Mouse (Mus musculus) forebrain, embryonic 11.5 days (tissue): ENCODE results near the gene Tomm40l. TPM values are rescaled to one million over a fixed set of nuclear protein-coding genes. Genes with fewer than 3 reads are reported as not detected.

Experiments
- ATAC-seq: fragments of 200-750 bp; cut with Nextera tagmentation; replicated peaks from 2 replicates; pipeline ENCODE4 v1.8.0; 2017; ENCODE audit warnings: moderate TSS enrichment; ENCODE audit not compliant: low FRiP score
- DNase-seq: peaks from one replicate; pipeline ENCODE4 v3.0.0-alpha.2; 2017; ENCODE audit warnings: low spot score
- H3K27ac ChIP-seq: fragments of 300-500 bp; sonication (generic); 2 replicates; pipeline ENCODE4 v1.5.1; 2014; ENCODE audit warnings: low read depth, low read length
- H3K27me3 ChIP-seq: fragments of 300-500 bp; sonication (generic); 2 replicates; pipeline ENCODE4 v1.6.1; 2014; ENCODE audit warnings: mild to moderate bottlenecking, low read length, mixed read lengths; ENCODE audit not compliant: control insufficient read depth, insufficient read depth
- H3K36me3 ChIP-seq: fragments of 300-500 bp; sonication (generic); 2 replicates; pipeline ENCODE4 v1.6.1; 2014; ENCODE audit warnings: mild to moderate bottlenecking, low read length, moderate library complexity, mixed read lengths; ENCODE audit not compliant: control insufficient read depth, insufficient read depth
- H3K4me1 ChIP-seq: fragments of 300-500 bp; sonication (generic); replicated peaks from 2 replicates; pipeline ENCODE4 v1.6.1; 2014; ENCODE audit warnings: low read length, mixed read lengths; ENCODE audit not compliant: control insufficient read depth, insufficient read depth
- H3K4me2 ChIP-seq: fragments of 300-500 bp; sonication (generic); 2 replicates; pipeline ENCODE4 v1.6.1; 2014; ENCODE audit warnings: low read depth, mild to moderate bottlenecking, low read length, moderate library complexity, mixed read lengths; ENCODE audit not compliant: severe bottlenecking
- H3K4me3 ChIP-seq: fragments of 300-500 bp; sonication (generic); 2 replicates; pipeline ENCODE4 v1.5.1; 2014; ENCODE audit warnings: low read depth, low read length
- H3K9ac ChIP-seq: fragments of 300-500 bp; sonication (generic); 2 replicates; pipeline ENCODE4 v1.6.1; 2014; ENCODE audit warnings: low read length
- H3K9me3 ChIP-seq: fragments of 300-500 bp; sonication (generic); 2 replicates; pipeline ENCODE4 v1.6.1; 2016; ENCODE audit warnings: low read length, mixed read lengths; ENCODE audit not compliant: control insufficient read depth
- WGBS: fragments of 180-500 bp; shearing (Covaris S2); extraction: QIAGEN DNeasy Blood & Tissue Kit; methylation state at CpG from one replicate; pipeline ENCODE4 v1.1.7; 2014; 5-methylcytosine and 5-hydroxymethylcytosine counted together
- polyA plus RNA-seq: library from polyadenylated mRNA; unstranded; fragments of >200 nt; fragmentation: Nextera tagmentation; extraction: Ambion mirVana; gene quantifications from 2 replicates; pipeline ENCODE4 v1.2.1, GENCODE M21; 2014

Gene Tomm40l
- 31.6 and 39.2 TPM in 2 replicates for polyA plus RNA-seq

DNA sequence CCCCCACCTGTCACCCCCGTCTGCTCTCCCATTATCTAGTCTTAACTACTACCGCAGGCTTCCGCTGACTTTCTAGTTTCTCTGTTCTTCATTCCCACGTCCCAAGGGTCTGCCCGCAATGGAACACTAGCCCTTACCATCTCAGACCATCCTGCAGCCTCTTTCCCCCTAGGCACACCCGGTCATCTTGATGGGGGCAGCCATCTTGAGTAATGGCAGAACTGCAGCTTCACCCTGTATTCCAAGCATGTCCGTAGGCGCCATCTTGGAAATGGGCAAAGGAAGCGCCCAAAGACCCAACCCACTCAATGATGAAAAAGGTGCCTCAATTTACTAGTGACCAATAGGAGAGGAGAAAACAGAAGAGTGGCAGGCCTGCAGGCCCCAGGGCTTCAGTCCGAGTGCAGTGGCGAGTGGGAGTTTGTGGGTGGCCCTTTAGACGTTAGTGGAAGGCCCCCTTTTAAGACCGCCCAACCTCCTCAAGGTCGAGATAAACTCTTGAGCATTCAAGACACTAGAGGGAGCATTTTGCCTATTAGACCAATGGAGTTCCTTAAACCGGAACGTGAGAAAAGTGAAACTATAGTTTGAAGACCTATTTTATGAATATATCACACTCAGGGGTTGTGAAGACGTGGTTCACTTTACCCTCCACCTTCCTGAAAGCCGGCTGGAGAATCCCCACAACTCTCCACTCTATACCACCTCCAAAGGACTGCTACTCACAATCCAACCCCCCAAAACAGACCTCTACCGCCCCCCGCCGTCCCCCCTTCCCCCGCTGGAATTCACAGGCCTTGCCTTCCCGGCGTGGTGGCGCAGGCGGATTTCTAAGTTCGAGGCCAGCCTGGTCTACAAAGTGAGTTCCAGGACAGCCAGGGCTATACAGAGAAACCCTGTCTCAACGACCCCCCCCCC, at the start of gene Tomm40l:
Gene Tomm40l (minus strand): TSS at position 277 of the 918 bp plus-strand sequence.
- DNase-seq: peak; percentile 93
- peak; percentile 97 for ATAC-seq
- WGBS: 2% methylated on average over 28 of the region's 28 CpGs
- no peaks in the 10 kb centered on the region for H3K9me3 ChIP-seq
- no peaks in the 10 kb centered on the region for H3K27me3 ChIP-seq
- peak within 1 kb of the TSS; percentile 81 for H3K4me2 ChIP-seq
- H3K4me3 ChIP-seq: peak within 1 kb of the TSS; percentile 57
- peak within 1 kb of the TSS; percentile 65 for H3K9ac ChIP-seq
- H3K4me1 ChIP-seq: peaks cover 2% of the 10 kb centered on the region; the same call in 1 of the 2 replicates
- peak within 1 kb of the TSS; percentile 42 for H3K27ac ChIP-seq
- H3K36me3 ChIP-seq: no peaks in the 10 kb centered on the region

DNA sequence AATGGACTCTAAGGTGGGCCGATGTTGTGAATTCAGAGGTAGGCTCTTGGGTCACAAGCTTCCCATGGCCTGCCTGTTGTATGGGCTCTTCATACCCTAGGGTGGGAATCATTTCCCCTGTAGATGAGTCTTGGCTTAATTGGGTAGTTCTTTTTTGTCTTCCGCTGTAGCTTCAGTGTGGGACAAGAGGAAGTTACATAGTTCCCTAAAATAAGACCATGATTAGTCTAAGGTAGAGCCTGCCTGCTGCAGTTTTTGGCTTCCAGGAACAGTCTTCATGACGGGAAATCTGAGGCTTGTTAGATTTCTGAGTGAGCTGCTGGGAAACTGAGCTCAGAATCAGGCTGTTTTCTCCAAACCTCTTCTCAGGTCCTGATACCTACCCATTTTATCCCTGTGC, 49.8 kb upstream of the Tomm40l start:
- H3K9ac ChIP-seq: no peak overlapping the region
- no peak overlapping the region for H3K27ac ChIP-seq
- no peak overlapping the region for H3K4me3 ChIP-seq
- H3K27me3 ChIP-seq: no peaks in the 10 kb centered on the region
- H3K9me3 ChIP-seq: no peaks in the 10 kb centered on the region
- WGBS: 90% methylated on average over 3 of the region's 3 CpGs
- ATAC-seq (no peak), DNase-seq (no peak)
- peaks cover 10% of the 10 kb centered on the region; the same call in 1 of the 2 replicates for H3K36me3 ChIP-seq
- no peak overlapping the region for H3K4me2 ChIP-seq
- H3K4me1 ChIP-seq: peaks cover 8% of the 10 kb centered on the region; the same call in 1 of the 2 replicates

DNA sequence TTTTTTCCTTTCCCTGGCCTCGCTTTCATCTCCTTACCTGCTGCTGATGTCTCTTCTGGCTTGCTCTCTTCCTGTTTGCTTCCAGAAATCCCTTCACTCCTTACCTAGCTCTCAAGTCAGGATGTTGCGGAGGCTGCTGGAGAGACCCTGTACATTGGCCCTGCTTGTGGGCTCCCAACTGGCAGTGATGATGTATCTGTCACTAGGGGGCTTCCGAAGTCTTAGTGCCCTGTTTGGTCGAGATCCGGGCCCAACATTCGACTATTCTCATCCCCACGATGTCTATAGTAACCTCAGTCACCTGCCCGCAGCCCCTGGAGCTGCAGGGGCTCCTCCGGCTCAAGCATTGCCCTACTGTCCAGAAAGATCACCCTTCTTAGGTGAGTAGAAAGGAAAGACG, 49.3 kb upstream of the Tomm40l start:
- no peaks in the 10 kb centered on the region for H3K9me3 ChIP-seq
- no peak overlapping the region for H3K9ac ChIP-seq
- H3K27me3 ChIP-seq: no peaks in the 10 kb centered on the region
- H3K4me2 ChIP-seq: no peak overlapping the region
- WGBS: 78% methylated on average over 10 of the region's 10 CpGs
- DNase-seq (no peak), ATAC-seq (no peak)
- no peak overlapping the region for H3K27ac ChIP-seq
- H3K4me1 ChIP-seq: peaks cover 8% of the 10 kb centered on the region; the same call in 1 of the 2 replicates
- H3K36me3 ChIP-seq: peaks cover 9% of the 10 kb centered on the region; the same call in 1 of the 2 replicates
- H3K4me3 ChIP-seq: no peak overlapping the region

DNA sequence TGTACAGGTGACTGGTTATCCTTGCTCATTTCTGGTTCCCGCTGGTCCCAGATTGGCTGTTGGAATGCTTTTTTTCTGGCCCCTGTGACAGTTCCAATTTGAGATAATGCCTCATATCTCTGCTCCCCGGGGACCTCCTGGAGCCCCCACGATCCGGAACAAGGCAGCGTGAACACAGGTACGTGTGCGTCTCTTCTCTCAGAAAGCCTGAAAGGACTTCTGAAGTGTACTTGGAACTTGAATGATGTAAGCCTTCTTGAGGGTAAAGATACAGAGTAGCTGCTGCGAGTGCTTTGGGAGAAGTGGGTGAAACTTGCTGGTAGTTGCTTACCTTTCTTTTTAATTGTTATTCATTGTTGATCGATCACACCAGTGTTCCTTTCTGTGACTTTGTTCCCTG, 48.9 kb upstream of the Tomm40l start:
- WGBS: 58% methylated on average over 9 of the region's 9 CpGs

DNA sequence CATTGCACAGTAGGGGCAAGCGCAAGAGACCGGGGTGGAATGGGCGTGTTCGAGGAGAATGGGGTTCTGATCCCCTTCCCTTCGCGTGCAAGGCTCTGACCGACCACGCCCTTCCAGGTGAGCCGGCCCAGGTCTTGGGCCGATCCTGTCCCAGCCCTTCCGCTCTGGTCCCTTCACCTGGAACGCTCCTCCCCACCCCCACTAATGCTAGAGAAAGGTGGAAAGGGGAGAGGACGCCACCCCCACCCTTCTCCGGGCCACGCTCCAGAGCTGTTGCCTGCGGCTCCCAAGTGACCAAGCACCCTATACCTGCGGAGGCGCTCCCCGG, 48.2 kb upstream of the Tomm40l start:
- H3K36me3 ChIP-seq: no peaks in the 10 kb centered on the region; the same call in 1 of the 2 replicates
- peak overlapping the region; percentile 99 for H3K4me2 ChIP-seq
- peak overlapping the region; percentile 81 for H3K9ac ChIP-seq
- H3K9me3 ChIP-seq: no peaks in the 10 kb centered on the region
- no peak overlapping the region for H3K27ac ChIP-seq
- DNase-seq (no peak), ATAC-seq (peak; percentile 75; the same call in 1 of the 2 replicates)
- H3K27me3 ChIP-seq: no peaks in the 10 kb centered on the region
- H3K4me3 ChIP-seq: peak overlapping the region; percentile 65
- peaks cover 8% of the 10 kb centered on the region; the same call in 1 of the 2 replicates for H3K4me1 ChIP-seq
- WGBS: under 1% methylated on average over 19 of the region's 19 CpGs

More for the DNA sequence above, 48.9 kb upstream of the Tomm40l start:
- peak overlapping the region; percentile 65 for H3K4me3 ChIP-seq
- H3K4me1 ChIP-seq: peaks cover 8% of the 10 kb centered on the region; the same call in 1 of the 2 replicates
- H3K27me3 ChIP-seq: no peaks in the 10 kb centered on the region
- no peak for ATAC-seq
- H3K27ac ChIP-seq: no peak overlapping the region
- peak overlapping the region; percentile 99 for H3K4me2 ChIP-seq
- H3K9me3 ChIP-seq: no peaks in the 10 kb centered on the region
- DNase-seq: no peak
- peak overlapping the region; percentile 81 for H3K9ac ChIP-seq
- H3K36me3 ChIP-seq: peaks cover 5% of the 10 kb centered on the region; the same call in 1 of the 2 replicates

DNA sequence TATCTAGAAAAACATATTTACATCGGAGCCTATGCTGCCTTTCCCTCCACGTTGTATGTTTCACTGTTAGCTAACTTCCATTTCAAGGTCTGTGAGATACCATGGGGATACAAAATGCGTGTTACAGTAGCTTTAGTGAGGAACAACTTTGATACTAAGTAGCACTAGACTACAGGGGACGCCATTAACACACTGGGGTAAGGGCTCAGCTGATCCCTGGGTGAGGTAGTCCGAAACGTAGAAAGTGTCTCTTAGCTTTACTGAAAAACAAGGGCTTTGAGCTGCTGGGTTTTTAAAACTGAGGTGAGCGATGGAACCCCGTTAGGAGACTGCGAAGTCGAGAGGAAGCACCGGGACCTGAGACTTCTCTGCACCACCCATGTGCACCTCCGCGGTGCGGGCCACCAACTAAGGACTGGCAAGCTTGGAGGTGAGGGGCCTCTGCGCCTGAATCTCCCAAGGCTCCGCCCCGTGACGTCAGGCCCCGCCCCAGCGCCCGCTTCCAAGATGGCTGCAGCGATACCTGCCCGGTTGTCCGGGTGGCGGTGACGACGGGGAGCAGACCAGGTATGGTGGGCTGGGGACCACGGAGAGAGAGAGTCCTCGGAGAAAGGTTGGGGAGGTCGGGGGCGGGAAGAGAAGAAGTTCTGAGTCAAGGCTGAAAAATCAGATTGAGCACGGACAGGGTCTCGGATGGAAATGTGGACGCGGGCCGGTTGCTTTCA, 47.7 kb upstream of the Tomm40l start, which contains the start of gene B4galt3:
Gene B4galt3 (plus strand): TSS at position 481 of the 725 bp plus-strand sequence.
- H3K9me3 ChIP-seq: no peaks in the 10 kb centered on the region
- 3% methylated on average over 36 of the region's 36 CpGs for WGBS
- peaks cover 8% of the 10 kb centered on the region; the same call in 1 of the 2 replicates for H3K4me1 ChIP-seq
- ATAC-seq (peak; percentile 98), DNase-seq (peak; percentile 98)
- peak within 1 kb of the TSS; percentile 99 for H3K4me2 ChIP-seq
- no peaks in the 10 kb centered on the region; the same call in 1 of the 2 replicates for H3K36me3 ChIP-seq
- no peak within 1 kb of the TSS for H3K27ac ChIP-seq
- H3K27me3 ChIP-seq: no peaks in the 10 kb centered on the region
- H3K9ac ChIP-seq: peak within 1 kb of the TSS; percentile 81
- peak within 1 kb of the TSS; percentile 65 for H3K4me3 ChIP-seq

DNA sequence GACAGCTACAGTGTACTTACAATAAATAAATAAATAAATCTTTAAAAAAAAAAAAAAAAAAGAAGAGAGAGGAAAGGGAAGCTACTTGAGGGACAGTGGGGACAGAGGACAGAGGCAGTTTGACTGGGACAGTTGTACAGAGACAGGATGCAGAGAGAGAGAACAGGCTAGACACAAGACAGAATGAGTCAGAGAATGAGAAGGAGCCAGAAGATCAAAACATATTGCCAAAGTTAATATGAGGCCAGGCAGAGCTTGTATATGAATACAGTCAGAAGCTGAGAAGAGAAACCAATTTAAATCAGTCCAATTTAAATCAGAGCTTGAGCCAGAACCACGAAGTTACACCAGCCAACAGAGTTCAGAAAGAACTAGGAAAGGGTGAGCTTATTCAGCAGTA, 46.0 kb upstream of the Tomm40l start:
- 50% methylated on average over 1 of the region's 1 CpGs for WGBS

DNA sequence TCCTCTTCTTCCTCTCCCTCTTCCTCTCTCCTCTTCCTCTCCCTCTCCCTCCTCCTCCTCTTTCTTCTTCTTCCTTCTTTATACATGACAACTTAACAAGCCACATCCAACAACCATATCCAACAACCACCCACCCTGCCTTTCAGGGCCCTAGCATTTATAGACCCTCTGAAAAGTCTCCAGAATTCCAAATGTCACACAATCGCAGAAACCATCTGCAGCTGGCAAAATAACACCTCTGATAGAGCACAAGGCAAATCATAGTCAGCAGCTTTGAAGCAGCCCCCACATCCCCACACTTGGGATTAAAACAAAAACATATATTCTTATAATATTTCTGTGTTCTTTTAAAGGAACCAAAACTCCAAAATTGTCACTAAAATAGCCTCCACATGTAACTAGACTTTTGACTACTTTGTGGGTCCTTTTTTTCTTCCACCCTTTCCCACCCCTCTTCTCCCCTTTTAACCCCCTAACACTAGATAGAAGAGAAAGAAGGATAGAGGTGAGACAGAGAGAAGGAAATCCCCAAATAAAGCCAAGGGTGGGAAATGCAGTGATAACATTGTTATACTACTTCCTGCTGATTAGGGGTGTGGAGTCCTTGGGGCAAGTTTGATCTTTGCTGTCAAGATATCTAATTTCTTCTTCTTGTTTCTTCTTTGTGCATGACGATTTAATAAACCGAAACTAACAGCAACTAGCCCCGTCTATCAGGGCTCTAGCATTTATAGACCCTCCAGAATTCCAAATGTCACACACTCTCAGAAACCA, 43.8 kb upstream of the Tomm40l start:
- Histone ChIP-seq H3K4me2 (no peak overlapping the region), H3K27ac (no peak overlapping the region), H3K9me3 (no peaks in the 10 kb centered on the region), H3K9ac (no peak overlapping the region), H3K4me3 (no peak overlapping the region), H3K36me3 (no peaks in the 10 kb centered on the region), H3K27me3 (no peaks in the 10 kb centered on the region), H3K4me1 (peaks cover 5% of the 10 kb centered on the region; the same call in 1 of the 2 replicates)
- ATAC-seq: no peak
- 83% methylated on average over 4 of the region's 4 CpGs for WGBS
- no peak for DNase-seq

More for the DNA sequence above, 46.0 kb upstream of the Tomm40l start:
- Histone ChIP-seq H3K27ac (no peak overlapping the region), H3K4me3 (no peak overlapping the region), H3K9ac (no peak overlapping the region), H3K4me2 (no peak overlapping the region), H3K9me3 (no peaks in the 10 kb centered on the region), H3K36me3 (no peaks in the 10 kb centered on the region; the same call in 1 of the 2 replicates), H3K27me3 (no peaks in the 10 kb centered on the region), H3K4me1 (peaks cover 8% of the 10 kb centered on the region; the same call in 1 of the 2 replicates)
- DNase-seq (no peak), ATAC-seq (no peak)
